Mouse (Mus musculus): ENCODE measurements around the gene Arhgap33. TPM values are rescaled to one million over a fixed set of nuclear protein-coding genes. Genes with fewer than 3 reads are reported as not detected.
"Not testable (repeated sequence)": the region's sequence is repeated elsewhere in the genome, so short reads cannot be mapped to it uniquely, and the experiment has no call there.

Gene Arhgap33
- polyA plus RNA-seq, 1 experiment from 2014 or later: 2.8 TPM

DNA sequence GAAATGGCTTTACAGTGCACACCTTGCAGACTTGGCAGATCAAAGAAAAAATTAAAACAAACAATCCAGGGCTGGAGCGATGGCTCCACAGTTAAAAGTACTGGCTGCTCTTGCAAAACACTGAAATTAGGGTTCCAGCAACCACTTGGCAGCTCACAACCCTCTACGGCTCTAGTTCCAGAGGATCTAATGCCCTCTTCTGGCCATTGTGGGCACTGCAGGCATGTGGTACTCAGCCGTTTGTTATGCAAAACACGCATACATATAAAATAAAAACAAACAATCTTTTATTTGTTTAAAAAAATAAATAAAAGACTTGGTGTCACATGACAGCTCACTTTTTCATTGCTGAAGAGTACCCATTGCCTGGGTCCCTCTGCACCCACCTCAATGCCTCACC, 42.1 kb downstream of the Arhgap33 start:
- H3K27ac ChIP-seq (ENCODE audit: low read depth, low read length): no peak overlapping the region
- 13% methylated on average over 4 of the region's 4 CpGs for WGBS
- H3K4me1 ChIP-seq (replicated peaks; ENCODE audit: control insufficient read depth, insufficient read depth, low read length): no peaks in the 10 kb centered on the region
- no peaks in the 10 kb centered on the region for H3K36me3 ChIP-seq (ENCODE audit: control insufficient read depth, insufficient read depth)
- H3K27me3 ChIP-seq (replicated peaks; ENCODE audit: control insufficient read depth, insufficient read depth, low read length): no peaks in the 10 kb centered on the region
- no peak overlapping the region for H3K4me3 ChIP-seq (ENCODE audit: low read depth, low read length)
- H3K9ac ChIP-seq (ENCODE audit: low read depth, low read length): no peak overlapping the region
- H3K9me3 ChIP-seq (ENCODE audit: control insufficient read depth): no peaks in the 10 kb centered on the region
- no peak for ATAC-seq
- H3K4me2 ChIP-seq (replicated peaks; ENCODE audit: low read depth): peak overlapping the region; percentile 40
- peak; percentile 82 for TF ChIP-seq CTCF (IDR thresholded peaks at IDR 0.05; ENCODE audit: low read depth)

DNA sequence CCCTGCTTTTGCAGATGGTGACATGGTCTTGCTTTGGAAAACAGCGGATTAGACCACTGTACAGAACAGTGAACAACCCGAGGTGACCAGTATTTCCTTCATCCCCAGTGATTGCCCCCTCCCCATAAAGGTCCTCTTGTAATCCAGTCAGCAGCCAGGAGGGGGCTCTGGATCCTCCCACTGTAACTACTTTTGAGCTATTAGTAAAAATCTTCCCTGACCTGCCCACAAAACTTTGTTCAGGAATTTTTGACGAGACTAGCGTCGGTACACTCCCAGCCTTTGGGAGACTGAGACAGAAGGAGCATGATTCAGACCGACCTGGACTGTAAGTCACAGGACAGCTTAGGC, 43.9 kb downstream of the Arhgap33 start:
- H3K4me3 ChIP-seq (ENCODE audit: low read depth, low read length): no peak overlapping the region
- no peaks in the 10 kb centered on the region for H3K4me1 ChIP-seq (replicated peaks; ENCODE audit: control insufficient read depth, insufficient read depth, low read length)
- 23% methylated on average over 6 of the region's 6 CpGs for WGBS
- H3K27ac ChIP-seq (ENCODE audit: low read depth, low read length): no peak overlapping the region
- no peak overlapping the region for H3K4me2 ChIP-seq (replicated peaks; ENCODE audit: low read depth)
- no peak overlapping the region for H3K9ac ChIP-seq (ENCODE audit: low read depth, low read length)
- no peaks in the 10 kb centered on the region for H3K36me3 ChIP-seq (ENCODE audit: control insufficient read depth, insufficient read depth)
- TF ChIP-seq CTCF (IDR thresholded peaks at IDR 0.05; ENCODE audit: low read depth): 0 out of 2 replicates have a peak, but pooled peaks have one; percentile 11
- H3K27me3 ChIP-seq (replicated peaks; ENCODE audit: control insufficient read depth, insufficient read depth, low read length): no peaks in the 10 kb centered on the region
- no peaks in the 10 kb centered on the region for H3K9me3 ChIP-seq (ENCODE audit: control insufficient read depth)
- ATAC-seq: no peak

DNA sequence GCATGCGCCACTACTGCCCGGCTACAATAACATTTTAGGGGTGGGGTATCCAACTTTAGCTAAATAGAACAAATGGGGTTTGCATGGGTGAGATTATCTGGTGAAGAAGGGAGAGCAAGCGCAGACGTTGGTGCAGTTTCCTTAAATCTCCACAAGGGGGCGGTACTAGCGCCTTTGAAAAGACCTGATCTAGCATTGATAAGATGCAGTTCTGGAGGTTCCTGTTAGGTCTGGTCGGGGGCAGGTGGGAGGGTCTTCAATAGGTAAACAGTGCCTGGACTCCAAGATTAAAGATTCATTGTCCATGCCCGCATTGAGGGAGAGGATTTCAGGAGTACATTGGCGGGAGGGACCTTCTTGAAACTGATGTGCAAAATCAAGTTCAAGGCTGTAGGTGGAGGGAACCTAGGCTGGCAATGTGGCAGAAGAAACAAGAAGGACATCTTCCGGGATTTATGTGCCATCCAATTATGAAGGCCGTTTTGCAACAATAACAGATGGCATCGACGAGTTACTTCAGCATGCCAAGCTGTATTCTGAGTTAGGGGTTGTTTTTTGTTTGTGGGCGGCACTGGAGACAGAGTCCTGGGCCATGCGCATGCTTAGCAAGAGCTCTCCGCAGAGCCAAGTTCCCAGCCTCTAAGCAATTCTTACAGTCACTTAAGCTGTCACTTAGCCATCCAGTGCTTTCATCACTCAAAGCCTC, 44.5 kb downstream of the Arhgap33 start:
- Histone ChIP-seq H3K4me1 (replicated peaks; ENCODE audit: control insufficient read depth, insufficient read depth, low read length) (no peaks in the 10 kb centered on the region), H3K9ac (ENCODE audit: low read depth, low read length) (no peak overlapping the region), H3K27ac (ENCODE audit: low read depth, low read length) (no peak overlapping the region), H3K4me2 (replicated peaks; ENCODE audit: low read depth) (no peak overlapping the region), H3K4me3 (ENCODE audit: low read depth, low read length) (no peak overlapping the region), H3K27me3 (replicated peaks; ENCODE audit: control insufficient read depth, insufficient read depth, low read length) (no peaks in the 10 kb centered on the region), H3K36me3 (ENCODE audit: control insufficient read depth, insufficient read depth) (no peaks in the 10 kb centered on the region), H3K9me3 (ENCODE audit: control insufficient read depth) (no peaks in the 10 kb centered on the region)
- no peak for ATAC-seq
- 30% methylated on average over 16 of the region's 16 CpGs for WGBS
- TF ChIP-seq CTCF (IDR thresholded peaks at IDR 0.05; ENCODE audit: low read depth): peak; percentile 82

DNA sequence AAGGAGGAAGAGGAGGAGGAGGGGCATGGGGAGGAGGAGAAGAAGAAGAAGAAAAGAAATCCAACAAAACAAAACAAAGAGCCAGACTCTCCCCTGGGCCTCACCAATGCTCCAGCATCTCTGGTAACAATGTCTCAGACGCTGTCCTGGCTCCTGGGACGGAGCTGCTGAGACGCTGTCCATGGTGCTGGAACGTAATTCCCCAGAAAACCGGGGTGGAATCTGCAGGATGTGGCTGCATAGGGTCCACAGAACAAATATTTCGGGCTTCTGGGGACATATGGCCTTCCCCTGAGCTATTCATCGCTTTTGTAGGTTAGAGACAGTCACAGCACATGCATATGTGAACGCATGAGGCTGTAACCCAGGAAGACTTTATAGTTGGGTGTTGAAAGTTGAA, 50.6 kb downstream of the Arhgap33 start:
- H3K27ac ChIP-seq (ENCODE audit: low read depth, low read length): no peak overlapping the region
- H3K4me3 ChIP-seq (ENCODE audit: low read depth, low read length): no peak overlapping the region
- WGBS: 16% methylated on average over 8 of the region's 8 CpGs
- TF ChIP-seq CTCF (IDR thresholded peaks at IDR 0.05; ENCODE audit: low read depth): no peak
- no peaks in the 10 kb centered on the region for H3K36me3 ChIP-seq (ENCODE audit: control insufficient read depth, insufficient read depth)
- H3K9ac ChIP-seq (ENCODE audit: low read depth, low read length): no peak overlapping the region
- H3K27me3 ChIP-seq (replicated peaks; ENCODE audit: control insufficient read depth, insufficient read depth, low read length): no peaks in the 10 kb centered on the region; the same call in 1 of the 2 replicates
- no peak overlapping the region for H3K4me2 ChIP-seq (replicated peaks; ENCODE audit: low read depth)
- H3K9me3 ChIP-seq (ENCODE audit: control insufficient read depth): no peaks in the 10 kb centered on the region
- no peak for ATAC-seq
- no peaks in the 10 kb centered on the region for H3K4me1 ChIP-seq (replicated peaks; ENCODE audit: control insufficient read depth, insufficient read depth, low read length)

DNA sequence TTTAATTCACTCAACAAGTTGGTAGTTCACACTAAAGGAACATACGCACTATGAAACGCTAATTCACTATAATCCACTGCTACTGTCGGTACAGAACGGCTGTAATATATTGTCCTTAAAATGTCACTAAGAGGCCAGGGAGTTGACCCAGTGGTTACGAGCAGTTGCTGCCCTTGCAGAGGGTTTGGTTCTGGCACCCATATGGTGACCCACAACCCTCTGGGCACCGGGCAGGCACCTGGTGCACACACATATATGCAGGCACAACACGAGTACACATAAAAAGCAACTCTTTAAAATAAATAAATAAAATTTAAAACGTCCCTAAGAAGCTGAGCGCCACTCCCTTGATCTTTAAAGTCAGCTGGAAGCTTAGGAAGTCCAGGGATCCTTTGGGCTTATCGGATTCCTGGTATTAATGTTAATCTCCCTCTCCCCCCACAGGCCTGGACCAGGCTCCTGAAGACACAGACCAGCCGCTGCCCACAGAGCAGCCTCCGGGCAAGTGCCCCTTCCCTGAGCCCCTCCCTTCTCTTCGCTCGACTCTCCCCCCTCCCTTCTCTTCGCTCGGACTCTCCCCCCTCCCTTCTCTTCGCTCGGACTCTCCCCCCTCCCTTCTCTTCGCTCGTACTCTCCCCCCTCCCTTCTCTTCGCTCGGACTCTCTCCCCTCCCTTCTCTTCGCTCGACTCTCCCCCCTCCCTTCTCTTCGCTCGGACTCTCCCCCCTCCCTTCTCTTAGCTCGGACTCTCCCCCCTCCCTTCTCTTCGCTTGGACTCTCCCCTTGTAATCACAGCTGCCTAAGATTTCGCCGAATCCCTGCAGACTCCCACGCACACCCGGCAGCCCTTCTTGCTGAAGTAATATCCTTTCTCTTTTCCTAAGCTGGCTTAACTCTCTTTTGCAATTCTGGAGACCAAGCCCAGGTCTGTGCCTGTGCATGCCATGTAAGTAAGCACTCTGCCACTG, 57.2 kb downstream of the Arhgap33 start:
- TF ChIP-seq CTCF (IDR thresholded peaks at IDR 0.05; ENCODE audit: low read depth): no peak
- Histone ChIP-seq H3K4me3 (ENCODE audit: low read depth, low read length) (peak overlapping the region; percentile 11; the same call in 1 of the 2 replicates), H3K27me3 (replicated peaks; ENCODE audit: control insufficient read depth, insufficient read depth, low read length) (no peaks in the 10 kb centered on the region; the same call in 1 of the 2 replicates), H3K9ac (ENCODE audit: low read depth, low read length) (no peak overlapping the region), H3K4me2 (replicated peaks; ENCODE audit: low read depth) (peak overlapping the region; percentile 54), H3K36me3 (ENCODE audit: control insufficient read depth, insufficient read depth) (no peaks in the 10 kb centered on the region), H3K9me3 (ENCODE audit: control insufficient read depth) (no peaks in the 10 kb centered on the region), H3K27ac (ENCODE audit: low read depth, low read length) (no peak overlapping the region), H3K4me1 (replicated peaks; ENCODE audit: control insufficient read depth, insufficient read depth, low read length) (no peaks in the 10 kb centered on the region)
- ATAC-seq: no peak
- WGBS: 9% methylated on average over 31 of the region's 32 CpGs

DNA sequence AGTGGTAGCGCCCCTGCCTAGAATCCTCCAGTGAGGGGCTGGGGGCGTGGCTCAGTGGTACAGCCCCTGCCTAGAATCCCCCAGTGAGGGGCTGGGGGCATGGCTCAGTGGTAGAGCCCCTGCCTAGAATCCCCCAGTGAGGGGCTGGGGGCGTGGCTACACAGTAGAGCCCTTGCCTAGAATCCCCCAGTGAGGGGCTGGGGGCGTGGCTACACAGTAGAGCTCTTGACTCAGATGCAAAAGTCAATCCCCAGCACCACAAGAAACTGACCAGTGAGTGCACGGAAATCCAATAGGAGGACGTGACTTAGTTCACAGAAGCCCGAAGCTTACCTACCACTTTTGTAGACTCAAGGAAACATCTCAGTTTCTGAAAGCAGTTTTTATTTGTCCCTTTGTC, 58.7 kb downstream of the Arhgap33 start:
- H3K9me3 ChIP-seq (ENCODE audit: control insufficient read depth); H3K4me1 ChIP-seq (replicated peaks; ENCODE audit: control insufficient read depth, insufficient read depth, low read length); H3K9ac ChIP-seq (ENCODE audit: low read depth, low read length); ATAC-seq; H3K27me3 ChIP-seq (replicated peaks; ENCODE audit: control insufficient read depth, insufficient read depth, low read length); H3K4me3 ChIP-seq (ENCODE audit: low read depth, low read length); H3K36me3 ChIP-seq (ENCODE audit: control insufficient read depth, insufficient read depth); H3K4me2 ChIP-seq (replicated peaks; ENCODE audit: low read depth); H3K27ac ChIP-seq (ENCODE audit: low read depth, low read length): not testable (repeated sequence)
- WGBS: 82% methylated on average over 7 of the region's 7 CpGs
